Mouse (Mus musculus) spleen, postnatal 10 days (tissue): ENCODE results near the gene Rab37.

Experiments used
- DNase-seq, 2 experiments: peaks; one replicate each; pipeline ENCODE4 v3.0.0; 2021 to 2022; ENCODE audit warnings: low spot score in 2 of 2

Rab37 gene

DNA sequence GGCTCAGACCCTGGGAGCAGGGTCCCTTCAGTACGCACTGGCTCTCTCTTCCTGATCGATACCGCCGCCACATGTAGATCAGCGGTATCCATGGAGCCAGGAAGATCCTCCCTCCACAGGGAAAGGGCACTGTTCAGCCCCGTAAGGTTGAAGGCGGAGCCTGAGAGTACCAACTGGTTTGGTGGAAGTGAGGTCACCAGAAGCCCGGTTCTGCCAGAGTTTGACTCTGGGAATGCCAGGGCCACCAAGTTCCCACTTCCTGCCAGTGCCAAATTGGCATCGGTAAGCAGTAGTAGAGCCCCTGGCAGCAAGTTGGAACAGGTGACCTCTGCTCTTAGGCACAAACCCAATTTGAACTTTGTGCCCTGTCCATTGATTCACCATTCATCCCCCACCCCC, 73.7 kb downstream of the Rab37 start:
- DNase-seq, result no peak

DNA sequence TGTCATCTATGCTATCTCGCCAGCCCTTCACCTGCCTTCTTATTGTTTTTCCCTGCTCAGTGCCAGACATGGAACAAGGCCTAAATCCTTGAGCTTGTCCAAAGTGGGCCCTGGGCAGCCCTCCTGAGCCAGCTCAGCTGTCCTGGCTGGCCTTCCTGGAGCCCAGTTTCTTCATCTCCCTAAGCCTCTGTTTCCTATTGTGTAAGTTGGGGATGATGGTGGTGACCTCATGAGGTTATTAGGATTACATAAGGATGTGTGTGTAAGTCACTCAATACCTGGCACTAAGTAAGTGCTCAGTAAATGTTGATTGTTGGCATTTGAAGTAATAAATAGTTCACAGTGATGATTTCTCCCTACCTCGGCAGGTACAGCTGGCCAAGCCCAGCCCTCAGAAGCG, 75.5 kb downstream of the Rab37 start:
- DNase-seq, result no peak

DNA sequence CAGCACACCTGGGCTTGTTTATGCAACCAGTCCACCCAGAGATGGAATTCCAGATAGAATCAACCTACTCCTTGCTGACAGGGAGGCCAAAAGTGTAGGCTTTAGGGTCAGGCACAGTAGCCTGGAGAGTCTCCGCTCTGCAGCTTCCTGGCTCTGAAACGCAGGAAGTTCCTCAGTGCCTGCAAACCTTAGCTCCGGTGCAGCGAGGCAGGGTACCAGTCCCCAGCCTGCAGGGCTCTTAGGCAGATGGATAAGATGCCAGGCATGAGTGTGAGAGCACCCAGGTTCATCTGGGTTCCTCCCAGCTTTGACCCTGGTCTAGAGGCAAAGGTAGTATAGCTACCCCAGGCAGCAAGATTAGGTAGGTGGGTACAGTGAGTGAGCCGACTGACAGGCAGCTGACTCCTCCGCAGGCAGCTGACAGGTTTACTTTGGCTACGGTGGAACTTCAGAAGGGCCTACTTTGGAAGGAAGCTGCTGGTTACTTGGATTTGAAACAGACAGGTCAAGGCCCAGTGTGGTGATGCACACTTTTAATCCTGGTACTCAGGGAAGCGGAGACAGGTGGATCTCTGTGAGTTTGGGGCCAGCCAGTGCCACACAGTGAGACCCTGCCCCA, 76.5 kb downstream of the Rab37 start:
- no peak for DNase-seq

DNA sequence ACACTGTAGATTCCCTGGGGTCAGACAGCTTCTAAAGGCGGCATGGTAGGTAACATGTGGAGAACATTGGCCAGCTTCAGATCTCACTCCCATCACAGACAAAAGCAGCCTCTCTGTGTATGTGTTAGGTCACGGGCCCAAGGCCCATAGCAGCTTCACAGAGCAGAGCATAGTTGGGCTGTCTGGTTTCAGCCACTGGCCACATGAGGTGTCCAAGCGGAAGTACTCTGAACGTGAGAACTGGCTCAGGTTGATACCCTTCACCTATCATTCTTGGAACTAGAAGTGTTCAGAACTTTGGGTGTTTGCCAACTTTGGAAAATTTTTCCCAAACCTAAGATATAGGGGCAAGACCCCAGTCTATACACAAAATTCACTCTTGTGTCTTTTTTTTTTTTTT, 78.2 kb downstream of the Rab37 start:
- no peak for DNase-seq

DNA sequence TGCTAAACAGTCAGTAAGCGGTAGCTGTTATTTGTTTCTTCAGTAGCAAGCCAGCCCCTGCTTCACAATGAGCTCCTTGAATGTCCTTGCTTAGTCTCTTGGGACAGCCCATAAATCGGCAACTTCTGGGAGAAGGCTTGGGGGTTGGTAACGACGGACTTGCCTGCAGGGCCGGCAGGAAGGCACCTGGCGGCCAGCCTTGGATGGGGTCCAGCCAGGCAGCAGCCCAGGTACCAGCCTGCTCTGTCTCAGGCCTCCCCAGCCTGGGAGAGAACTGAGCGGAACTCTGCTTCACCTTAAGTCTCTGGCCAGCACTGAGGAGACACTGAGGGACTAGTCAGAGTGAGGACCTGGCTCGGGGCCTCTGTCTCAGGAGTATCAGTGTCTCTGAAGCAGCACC, 79.9 kb downstream of the Rab37 start:
- no peak for DNase-seq

DNA sequence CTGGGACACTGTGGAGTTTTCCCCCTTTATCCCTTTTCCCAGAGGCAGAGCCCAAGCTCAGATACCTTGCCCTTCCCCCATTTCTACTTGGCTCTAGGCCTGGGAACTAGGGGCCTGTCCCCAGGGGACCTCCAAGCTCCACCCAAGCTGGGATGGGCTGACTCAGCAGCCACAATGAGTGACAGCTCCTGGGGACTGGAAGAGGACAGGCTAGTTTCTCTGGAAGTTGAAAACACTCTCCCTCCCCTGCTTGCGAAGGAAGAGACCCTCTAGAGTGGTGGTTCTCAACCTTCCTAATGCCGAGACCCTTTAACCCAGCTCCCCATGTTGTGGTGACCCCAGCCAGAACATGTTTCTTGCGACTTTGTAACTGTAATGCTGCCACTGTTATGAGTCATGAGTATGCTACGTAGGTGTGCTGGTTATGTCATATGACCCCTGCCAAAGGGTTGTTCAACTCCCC, 81.6 kb downstream of the Rab37 start:
- no peak for DNase-seq

DNA sequence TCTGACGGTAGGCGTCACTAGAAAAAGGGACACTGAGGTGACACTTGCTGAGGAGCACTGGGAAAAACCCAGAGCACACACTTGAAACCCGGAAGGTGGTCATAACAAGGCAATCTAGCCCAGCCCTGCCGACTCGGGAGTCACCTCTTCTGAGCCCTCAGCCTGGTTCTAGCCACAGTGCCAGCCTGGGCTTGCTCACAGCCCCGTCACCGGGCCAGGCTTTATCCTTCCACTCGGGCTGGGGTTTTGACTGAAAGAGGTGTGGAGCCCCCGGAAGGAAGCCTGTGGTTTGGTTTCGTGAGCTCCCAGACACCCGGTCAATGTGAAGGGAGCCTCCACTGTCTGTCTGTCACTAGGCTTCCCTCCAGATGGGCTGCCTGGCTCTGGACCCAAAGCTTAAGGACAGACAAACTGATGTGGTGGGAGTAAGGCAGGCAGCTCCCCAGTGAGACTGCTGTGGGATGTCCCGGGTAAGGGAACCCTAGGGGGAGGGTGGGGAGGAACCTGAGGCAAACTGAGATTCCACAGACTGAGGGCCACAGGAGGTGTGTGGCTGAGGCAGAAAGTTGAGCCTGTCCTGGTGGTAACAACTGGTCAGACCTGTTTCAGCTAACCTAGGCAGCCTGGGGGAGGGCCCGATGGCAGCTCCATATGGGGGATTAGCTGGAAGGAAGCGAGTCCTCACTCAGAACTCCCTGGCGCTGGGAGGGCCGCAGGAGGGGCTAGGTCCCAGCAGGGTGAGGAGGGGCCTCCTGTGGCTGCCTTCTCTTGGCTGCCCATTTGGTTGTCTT, 82.5 kb downstream of the Rab37 start:
- DNase-seq, result peak in 1 of 2 experiments; percentile 39

DNA sequence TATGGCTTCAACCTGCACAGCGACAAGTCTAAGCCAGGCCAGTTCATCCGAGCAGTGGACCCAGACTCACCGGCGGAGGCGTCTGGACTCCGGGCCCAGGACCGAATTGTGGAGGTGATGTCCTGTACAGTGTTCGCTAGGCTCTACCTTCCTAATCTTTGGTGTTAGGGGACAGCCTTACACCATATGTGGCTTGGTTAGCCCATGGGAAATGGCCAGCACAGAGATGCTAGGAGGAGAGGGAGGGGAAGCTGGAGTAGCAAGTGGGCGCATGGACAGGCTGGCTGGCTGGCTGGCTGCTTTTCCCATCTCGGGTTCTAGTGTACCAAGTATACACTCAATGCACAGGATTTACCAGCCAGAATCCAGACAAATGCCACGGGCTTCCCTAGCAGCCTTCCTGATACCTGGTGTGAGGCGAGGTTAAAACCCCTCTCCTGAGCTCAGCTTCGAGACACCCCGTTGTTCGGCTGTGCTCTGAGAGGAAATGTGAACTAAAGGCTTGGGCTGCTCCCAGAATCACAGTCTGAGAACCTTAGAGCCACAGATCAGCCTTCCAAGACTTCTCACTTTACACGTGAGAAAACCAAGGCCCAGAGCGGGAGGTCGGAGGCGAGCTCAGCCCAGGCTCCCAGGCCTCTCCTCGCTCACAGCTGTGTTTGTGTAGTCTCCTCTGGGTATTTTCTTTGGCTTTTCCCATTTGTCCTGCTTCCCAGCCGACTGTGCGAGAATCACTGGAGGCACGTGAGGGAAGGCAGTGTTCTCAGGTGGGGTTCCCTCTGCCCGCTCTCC, 85.4 kb downstream of the Rab37 start:
- no peak for DNase-seq

DNA sequence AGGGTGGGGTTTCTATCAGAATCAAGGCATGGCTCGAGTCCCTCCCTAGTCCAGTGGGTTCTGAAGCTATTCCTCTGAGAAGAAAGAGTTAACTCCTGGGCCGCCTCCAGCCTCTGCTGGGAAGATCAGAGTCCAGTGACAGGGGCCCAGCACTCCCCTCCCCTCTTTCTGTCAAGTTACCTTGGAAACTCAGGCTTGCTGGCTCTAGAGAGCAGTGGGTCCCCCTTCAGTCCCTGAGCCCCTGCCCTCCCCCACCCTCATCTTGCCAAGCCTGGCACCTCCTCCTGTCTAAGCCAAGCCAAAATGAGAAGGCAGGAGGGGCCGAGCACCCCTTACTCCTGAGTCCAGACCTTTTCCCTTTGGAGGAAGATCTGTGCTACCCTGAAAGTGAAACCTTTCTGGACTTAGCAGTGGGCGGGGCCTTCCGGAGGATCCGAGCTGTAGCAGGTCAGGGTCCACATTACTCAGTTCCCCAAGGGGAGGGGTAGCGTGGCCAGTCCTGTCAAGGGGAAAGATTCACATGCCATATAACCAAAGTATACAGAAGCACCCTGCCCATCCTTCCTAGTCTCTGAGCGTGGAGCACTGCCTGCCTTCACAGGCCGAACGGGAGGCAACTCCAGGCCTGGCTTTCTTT, 86.4 kb downstream of the Rab37 start:
- no peak for DNase-seq

DNA sequence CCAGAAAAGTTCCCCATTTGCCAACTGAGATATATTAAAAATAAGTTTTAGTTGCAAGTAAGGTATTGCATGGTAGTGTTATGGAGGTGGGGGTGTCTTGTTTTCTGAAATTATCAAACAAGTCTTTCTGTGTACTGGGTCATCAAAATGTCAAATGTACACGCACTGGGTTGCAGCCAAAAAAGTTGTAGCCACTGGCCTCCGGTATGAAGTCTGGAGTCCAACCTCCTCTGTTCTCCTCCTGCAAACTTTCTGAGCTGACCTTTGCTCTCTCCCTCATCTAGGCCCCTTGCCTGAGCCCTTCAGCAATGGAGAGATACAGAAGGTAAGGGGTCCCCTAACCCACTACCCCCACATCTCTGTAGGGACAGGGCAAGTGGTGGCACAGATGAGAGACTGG, 87.5 kb downstream of the Rab37 start:
- no peak for DNase-seq

DNA sequence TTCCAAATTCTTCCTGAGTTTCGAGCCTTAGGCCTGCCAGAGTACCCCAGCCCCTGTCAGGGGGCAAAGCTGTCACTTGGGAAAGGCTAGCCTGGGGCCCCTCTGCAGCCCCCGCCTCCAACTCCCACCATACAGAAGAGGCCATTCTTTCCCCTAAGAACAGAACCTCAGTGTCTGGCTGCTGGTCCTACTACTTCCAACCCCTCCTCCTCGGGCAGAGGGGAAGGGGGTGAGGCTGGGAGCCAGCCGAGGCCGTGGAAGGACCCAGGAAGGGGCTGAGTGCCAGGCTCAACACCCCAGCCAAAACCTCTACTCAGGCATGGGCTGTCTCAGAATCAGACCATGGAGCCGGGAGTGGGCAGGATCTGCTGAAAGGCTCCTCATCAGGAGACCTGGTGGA, 88.0 kb downstream of the Rab37 start:
- no peak for DNase-seq

DNA sequence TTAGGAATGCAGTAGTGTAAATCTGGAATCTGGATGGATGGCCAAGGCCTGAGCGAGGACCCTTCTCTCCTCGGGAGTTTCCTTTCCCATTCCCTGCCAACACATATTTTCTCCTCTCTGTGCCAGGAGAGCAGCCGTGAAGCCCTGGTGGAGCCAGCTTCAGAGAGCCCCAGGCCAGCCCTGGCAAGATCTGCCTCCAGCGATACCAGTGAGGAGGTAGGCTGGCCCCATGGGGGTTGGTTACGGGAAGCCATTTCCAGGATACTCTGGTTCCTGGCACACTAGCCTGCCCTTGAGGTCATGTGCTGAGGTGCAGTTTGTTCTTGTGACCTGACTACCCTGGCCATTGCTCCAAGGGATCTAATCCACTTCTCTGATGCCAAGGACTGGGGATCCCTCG, 88.7 kb downstream of the Rab37 start:
- DNase-seq, result no peak

DNA sequence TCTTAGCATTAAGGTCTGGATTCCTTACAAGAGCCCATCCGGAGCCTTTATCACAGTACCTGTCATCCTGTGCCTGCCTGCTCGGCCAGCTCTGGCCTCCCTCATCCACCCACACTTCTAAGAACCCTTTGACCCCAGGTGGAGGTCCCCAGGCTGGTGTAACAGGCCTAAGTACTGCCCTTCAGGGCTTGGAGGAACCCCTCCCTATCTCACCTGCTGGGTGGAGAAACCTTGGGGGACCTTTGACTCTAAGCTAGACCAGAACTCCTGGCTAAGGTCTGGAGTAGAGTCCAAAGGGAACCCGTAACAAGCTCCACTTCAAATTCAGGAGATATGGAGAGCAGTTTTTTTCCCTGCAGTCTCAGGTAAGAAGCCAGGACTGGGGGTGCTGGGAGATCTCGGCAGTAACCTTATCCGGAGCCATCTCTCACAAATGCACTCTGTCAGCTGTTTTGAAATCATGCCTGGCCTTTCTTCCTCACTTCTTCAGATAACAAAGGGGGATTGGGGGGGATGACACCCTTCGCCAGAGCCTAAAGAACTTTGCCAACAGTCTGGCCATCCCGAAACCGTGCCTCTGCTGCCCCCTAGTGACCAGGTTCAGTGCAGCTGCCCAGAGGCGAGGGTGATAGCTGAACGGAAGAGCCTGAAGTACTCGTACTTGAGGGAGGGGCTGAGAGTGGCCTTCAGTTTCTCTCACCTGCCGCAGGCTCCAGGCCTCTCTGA, 90.8 kb downstream of the Rab37 start:
- peak; percentile 81 to 91 for DNase-seq

DNA sequence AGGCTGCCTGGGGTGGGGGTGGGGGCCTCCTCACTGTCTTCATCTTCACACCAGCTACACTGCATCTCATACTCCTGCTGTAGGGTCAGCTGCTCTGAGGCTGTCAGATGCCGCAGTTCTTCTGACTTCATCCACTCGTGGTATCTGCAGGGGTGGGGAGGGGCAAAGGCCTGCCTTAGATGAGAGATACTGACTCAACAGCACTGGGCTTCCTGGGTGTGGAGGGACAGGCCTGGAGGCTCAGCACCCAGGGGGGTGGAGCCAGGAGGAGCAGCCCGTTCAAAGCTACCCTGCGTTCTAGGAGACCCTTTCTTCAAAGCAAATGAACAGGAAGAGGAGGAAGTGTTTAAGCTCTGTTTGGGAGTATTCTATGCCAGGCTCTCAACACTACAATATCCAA, 93.7 kb downstream of the Rab37 start:
- DNase-seq, result no peak

DNA sequence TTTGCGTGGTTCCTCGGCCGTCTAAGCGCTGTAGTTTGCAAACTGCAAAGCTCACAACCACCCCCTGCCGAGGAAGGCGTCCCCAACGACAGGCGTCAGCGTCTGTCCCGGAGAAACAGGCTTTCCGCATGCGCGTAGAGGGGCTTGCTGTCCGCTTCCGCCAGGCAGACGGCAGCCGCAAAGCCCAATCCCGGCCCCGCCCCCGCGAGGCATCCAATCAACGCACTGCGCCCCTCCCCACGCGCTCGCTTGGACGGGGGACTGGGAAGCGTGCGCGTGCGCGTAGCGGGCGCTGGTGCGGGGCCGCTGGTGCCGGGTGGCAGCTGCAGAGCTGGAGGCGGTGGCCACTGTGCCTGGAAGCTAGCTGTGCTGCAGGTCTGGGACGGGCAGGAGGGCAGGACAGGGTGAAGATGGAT, 96.0 kb downstream of the Rab37 start, which contains the start of gene Tmem104:
Gene Tmem104 (plus strand): TSS at position 264 of the 416 bp plus-strand sequence.
- DNase-seq, result peak; percentile 91 to 98

DNA sequence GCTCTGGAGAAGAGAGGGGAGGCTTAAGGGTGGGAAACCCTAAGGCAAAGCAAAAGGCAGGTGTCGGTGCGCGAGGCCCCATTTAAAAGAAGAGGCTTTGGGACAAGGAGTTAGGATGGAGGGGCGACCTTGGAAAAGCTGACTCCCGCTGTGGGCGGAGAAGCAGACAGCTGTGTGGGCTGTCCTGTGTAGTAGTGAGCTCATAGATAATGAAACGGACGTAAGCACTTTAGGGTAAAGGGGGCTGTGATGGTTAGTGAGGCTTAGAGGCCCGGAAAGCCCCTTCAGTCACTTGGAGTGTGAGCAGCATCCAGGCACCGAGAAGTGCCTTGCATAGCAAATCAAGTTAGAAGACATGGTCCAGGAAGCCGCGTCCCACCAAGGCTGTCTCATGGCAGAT, 96.5 kb downstream of the Rab37 start, which contains the start of gene Nat9:
Gene Nat9 (minus strand): TSS at position 167 of the 400 bp plus-strand sequence.
- DNase-seq, result no peak

DNA sequence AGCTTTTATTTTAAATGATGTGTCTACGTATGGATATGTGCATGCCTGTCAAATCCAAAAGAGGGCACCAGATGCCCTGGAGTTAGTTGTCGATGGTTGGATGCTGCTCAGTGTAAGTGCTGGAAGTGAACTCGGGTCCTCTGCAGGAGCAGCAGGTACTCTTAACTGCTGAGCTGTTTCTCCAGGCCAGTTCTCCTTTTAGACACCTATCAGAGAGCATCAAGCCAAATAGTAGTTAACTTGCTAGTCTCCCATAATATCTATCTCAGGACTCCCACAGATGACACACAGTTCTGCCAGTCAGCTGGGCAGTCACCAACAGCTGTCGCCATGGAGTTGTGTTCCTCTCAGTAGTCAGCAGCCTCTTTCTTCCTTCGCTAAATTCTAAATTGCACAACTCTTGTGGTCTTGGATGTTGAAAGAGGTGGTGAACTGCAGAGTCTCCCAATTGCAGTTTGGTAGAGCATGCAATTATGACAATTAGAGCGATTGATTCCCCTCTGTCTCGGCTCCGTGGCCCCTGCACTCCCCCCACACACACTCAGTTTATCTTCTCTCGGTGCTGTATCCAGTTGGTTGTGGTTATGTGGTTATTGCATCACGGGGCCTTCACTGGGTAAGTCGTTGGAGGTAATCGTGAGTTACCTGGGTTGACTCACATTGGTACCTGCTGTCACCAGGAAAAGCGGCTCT, 97.5 kb downstream of the Rab37 start:
- DNase-seq, result no peak

DNA sequence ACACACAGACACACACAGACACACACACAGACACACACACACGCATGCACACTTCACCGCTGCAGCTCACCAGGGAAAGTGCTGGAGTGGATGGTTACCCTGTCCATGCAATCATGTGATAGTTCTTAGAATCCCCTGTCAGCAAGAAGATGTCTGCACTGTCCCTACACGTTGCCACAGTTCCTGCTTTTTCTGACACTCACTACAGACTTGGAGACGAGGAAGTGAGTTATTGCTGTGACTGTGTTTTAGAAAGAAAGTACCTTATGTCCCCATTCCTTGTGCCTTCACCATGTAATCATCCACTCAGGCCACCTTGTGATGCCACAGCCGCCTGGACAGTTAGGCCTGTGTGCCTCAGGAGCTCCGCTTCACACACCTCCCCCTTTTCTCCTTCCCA, 98.1 kb downstream of the Rab37 start:
- DNase-seq, result no peak

DNA sequence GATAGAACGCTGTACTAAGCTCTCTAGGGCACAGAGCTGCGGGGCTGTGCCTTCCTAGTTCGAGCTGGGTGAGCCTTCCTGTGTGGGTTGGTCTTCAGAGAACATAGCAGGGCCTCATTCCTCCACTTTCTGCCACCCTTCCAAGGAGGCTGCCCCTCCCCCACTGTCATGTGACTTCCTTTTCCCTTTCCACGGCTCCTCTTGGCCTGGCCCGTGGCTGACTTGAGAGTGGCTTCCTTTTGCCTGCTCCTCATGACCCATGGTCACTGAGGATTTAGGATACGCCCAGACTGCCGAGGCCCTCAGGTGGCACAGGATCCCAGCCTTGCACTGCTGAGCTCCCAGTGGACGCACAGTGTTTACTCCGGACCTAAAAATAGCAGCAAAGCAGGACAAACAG, 100.9 kb downstream of the Rab37 start:
- DNase-seq, result peak in 1 of 2 experiments; percentile 38

DNA sequence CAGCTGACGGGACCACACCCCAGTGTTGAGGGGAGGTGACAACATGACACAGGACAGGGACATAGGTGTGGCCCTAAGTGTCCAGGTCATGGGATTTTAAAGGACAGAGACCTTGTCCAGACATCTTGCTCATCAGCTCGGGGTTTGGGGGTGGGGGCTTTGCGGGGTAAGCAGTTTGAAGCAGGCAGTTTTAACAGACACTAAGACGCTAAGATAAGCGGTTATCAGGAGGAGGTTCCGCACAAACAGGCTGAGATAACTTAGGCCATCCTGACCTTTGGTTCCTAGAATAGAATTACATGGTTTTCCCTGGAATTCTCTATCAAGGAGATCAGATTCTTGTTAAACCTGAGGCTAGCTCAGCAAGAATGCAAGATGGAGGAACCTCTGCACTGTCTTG, 103.5 kb downstream of the Rab37 start:
- no peak for DNase-seq

DNA sequence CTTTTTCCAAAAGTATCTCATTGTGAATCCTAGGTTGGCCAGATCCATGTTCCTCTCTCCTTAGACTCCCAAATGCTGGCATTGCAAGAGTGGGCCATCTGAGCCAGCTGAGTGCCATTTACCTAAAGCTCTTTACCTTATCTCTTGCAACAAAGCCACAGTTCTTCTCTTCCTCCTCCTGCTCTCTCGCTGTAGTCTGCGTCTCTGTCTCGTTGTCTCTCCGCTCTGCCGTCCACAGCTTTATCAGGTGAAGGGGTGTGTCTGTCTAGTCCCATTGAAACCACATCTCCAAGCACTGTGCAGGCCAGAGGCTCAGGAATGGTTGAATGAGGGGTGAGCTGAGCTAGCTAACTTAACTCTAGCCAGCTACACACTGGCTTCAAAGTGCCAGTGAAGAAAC, 104.7 kb downstream of the Rab37 start:
- no peak for DNase-seq
